Mouse (Mus musculus): Measurements from ENCODE around the gene Tmem238l. TPM values are rescaled to one million over a fixed set of nuclear protein-coding genes. Genes with fewer than 3 reads are reported as not detected.

Tmem238l gene
- polyA plus RNA-seq, 2 experiments, result not detected

DNA sequence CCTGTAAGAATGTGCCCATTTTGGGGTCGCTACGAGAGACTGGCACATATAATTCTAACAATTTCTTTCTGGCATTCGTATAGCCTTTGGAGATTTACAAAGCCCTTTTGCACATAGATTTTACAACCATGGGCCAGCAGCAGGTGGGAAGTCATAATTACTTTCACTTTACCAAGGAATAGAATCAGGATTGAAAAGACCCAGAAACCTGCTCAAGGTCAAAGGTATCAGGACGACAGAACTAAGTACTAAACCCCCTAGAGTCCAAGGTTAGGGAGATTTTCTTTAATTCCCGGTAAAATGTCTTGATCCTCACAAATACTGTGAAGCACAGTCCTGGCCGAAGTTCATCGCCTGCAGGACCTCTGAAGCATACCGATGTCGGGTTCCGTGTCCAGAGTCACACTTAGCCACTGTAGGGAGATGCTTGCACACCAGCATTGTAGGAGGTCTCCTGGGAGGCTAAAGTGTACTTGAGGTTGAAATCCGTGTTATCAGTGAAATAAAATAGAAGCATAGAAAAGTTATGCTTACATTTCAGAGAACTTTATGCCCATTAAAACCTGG lies 28.8 kb downstream of the Tmem238l start:
- Histone ChIP-seq H3K9ac (ENCODE audit: low read depth, low read length, severe bottlenecking) (peak overlapping the region; percentile 55), H3K4me2 (replicated peaks; ENCODE audit: low read depth, low read length, severe bottlenecking) (peak overlapping the region; percentile 79), H3K4me1 (ENCODE audit: control insufficient read depth, insufficient read depth, low read length) (peaks cover 19% of the 10 kb centered on the region), H3K27ac (replicated peaks; ENCODE audit: low read depth, low read length) (no peak overlapping the region), H3K27me3 (ENCODE audit: control insufficient read depth, insufficient read depth, low read length) (no peaks in the 10 kb centered on the region), H3K4me3 (replicated peaks; ENCODE audit: low read length) (peak overlapping the region; percentile 50), H3K36me3 (ENCODE audit: control insufficient read depth, insufficient read depth, low read length) (no peaks in the 10 kb centered on the region), H3K9me3 (ENCODE audit: control insufficient read depth, low read length) (no peaks in the 10 kb centered on the region)
- WGBS, result 24% methylated on average over 11 of the region's 11 CpGs
- ATAC-seq (ENCODE audit: low FRiP score, low read depth) (no peak), DNase-seq (ENCODE audit: low spot score) (no peak)
- TF ChIP-seq POLR2A (IDR thresholded peaks at IDR 0.05; ENCODE audit: borderline replicate concordance, extremely low read depth, insufficient read depth, insufficient read length), result no peak

DNA sequence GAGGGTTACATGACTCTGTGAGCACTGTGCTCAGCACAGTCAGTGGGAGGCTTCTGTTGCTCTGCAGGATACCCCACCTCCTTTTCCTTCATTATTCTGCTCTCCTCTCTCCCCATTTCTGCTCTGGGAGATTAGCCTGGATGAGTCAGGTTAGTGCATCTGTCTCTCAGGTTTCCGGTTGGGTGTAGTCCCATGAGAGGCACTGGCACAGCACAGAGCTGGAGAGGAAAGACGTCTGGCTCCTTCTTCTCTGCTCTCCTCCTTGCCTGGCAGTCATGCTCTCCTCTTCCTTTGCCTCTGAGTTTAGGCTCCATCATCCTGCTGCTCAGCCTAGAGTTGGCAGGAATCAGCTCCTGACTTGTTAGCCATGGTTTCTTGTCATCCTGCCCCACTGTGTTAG lies 35.7 kb downstream of the Tmem238l start:
- Histone ChIP-seq H3K9ac (ENCODE audit: low read depth, low read length, severe bottlenecking) (no peak overlapping the region), H3K9me3 (ENCODE audit: control insufficient read depth, low read length) (no peaks in the 10 kb centered on the region), H3K4me2 (replicated peaks; ENCODE audit: low read depth, low read length, severe bottlenecking) (no peak overlapping the region), H3K4me3 (replicated peaks; ENCODE audit: low read length) (no peak overlapping the region), H3K36me3 (ENCODE audit: control insufficient read depth, insufficient read depth, low read length) (no peaks in the 10 kb centered on the region), H3K4me1 (ENCODE audit: control insufficient read depth, insufficient read depth, low read length) (no peaks in the 10 kb centered on the region), H3K27ac (replicated peaks; ENCODE audit: low read depth, low read length) (no peak overlapping the region), H3K27me3 (ENCODE audit: control insufficient read depth, insufficient read depth, low read length) (no peaks in the 10 kb centered on the region)
- no peak for DNase-seq (ENCODE audit: low spot score)
- no peak for ATAC-seq (ENCODE audit: low FRiP score, low read depth)
- 67% methylated on average over 2 of the region's 2 CpGs for WGBS
- no peak for TF ChIP-seq POLR2A (IDR thresholded peaks at IDR 0.05; ENCODE audit: borderline replicate concordance, extremely low read depth, insufficient read depth, insufficient read length)

DNA sequence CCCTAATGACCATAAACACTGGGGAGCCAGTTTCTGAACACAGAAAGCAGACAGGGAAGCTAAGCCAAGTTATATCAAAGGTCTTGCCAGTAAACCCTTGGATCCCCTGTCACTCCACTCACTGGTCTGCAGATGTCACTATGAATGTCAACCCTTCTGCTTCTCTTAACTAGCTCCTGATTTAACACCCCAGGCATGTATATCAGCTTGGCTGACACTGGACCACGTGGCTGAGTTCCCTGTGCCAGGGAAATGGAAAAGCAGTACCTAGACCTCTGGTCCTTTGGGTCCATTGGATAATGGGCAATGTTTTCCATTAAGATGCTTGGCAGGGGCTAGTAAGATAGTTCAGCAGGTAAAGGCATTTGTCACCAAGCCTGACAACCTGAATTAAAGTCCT lies 37.2 kb downstream of the Tmem238l start:
- no peak overlapping the region for H3K4me2 ChIP-seq (replicated peaks; ENCODE audit: low read depth, low read length, severe bottlenecking)
- no peak overlapping the region for H3K27ac ChIP-seq (replicated peaks; ENCODE audit: low read depth, low read length)
- H3K4me1 ChIP-seq (ENCODE audit: control insufficient read depth, insufficient read depth, low read length), result no peaks in the 10 kb centered on the region
- H3K9ac ChIP-seq (ENCODE audit: low read depth, low read length, severe bottlenecking), result no peak overlapping the region
- H3K36me3 ChIP-seq (ENCODE audit: control insufficient read depth, insufficient read depth, low read length), result no peaks in the 10 kb centered on the region
- 18% methylated on average over 1 of the region's 1 CpGs for WGBS
- DNase-seq (ENCODE audit: low spot score) (no peak), ATAC-seq (ENCODE audit: low FRiP score, low read depth) (no peak)
- no peak for TF ChIP-seq POLR2A (IDR thresholded peaks at IDR 0.05; ENCODE audit: borderline replicate concordance, extremely low read depth, insufficient read depth, insufficient read length)
- H3K27me3 ChIP-seq (ENCODE audit: control insufficient read depth, insufficient read depth, low read length), result no peaks in the 10 kb centered on the region
- no peak overlapping the region for H3K4me3 ChIP-seq (replicated peaks; ENCODE audit: low read length)
- H3K9me3 ChIP-seq (ENCODE audit: control insufficient read depth, low read length), result no peaks in the 10 kb centered on the region

DNA sequence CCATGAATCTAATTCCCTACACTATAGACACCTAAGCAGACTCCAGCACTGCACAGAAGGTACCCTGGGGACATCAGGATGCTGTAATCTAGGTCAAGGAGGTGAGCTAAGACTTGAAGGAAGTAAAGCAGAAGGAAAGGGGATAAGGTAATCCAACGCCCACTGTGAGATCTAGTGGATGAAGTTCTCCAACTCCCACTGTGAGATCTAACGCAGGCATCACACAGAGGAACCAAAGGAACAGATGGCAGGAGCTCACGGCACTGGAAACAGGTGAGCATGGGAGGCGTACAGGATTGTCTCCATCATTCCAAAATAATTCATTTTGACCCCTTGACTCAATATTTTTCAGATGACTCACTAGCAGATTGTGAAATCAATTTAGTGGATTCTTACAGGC lies 40.0 kb downstream of the Tmem238l start:
- DNase-seq (ENCODE audit: low spot score) (no peak), ATAC-seq (ENCODE audit: low FRiP score, low read depth) (no peak)
- 74% methylated on average over 4 of the region's 4 CpGs for WGBS
- Histone ChIP-seq H3K4me3 (replicated peaks; ENCODE audit: low read length) (no peak overlapping the region), H3K4me1 (ENCODE audit: control insufficient read depth, insufficient read depth, low read length) (no peaks in the 10 kb centered on the region), H3K27ac (replicated peaks; ENCODE audit: low read depth, low read length) (no peak overlapping the region), H3K9ac (ENCODE audit: low read depth, low read length, severe bottlenecking) (no peak overlapping the region), H3K27me3 (ENCODE audit: control insufficient read depth, insufficient read depth, low read length) (no peaks in the 10 kb centered on the region), H3K4me2 (replicated peaks; ENCODE audit: low read depth, low read length, severe bottlenecking) (no peak overlapping the region), H3K9me3 (ENCODE audit: control insufficient read depth, low read length) (no peaks in the 10 kb centered on the region), H3K36me3 (ENCODE audit: control insufficient read depth, insufficient read depth, low read length) (no peaks in the 10 kb centered on the region)
- no peak for TF ChIP-seq POLR2A (IDR thresholded peaks at IDR 0.05; ENCODE audit: borderline replicate concordance, extremely low read depth, insufficient read depth, insufficient read length)

DNA sequence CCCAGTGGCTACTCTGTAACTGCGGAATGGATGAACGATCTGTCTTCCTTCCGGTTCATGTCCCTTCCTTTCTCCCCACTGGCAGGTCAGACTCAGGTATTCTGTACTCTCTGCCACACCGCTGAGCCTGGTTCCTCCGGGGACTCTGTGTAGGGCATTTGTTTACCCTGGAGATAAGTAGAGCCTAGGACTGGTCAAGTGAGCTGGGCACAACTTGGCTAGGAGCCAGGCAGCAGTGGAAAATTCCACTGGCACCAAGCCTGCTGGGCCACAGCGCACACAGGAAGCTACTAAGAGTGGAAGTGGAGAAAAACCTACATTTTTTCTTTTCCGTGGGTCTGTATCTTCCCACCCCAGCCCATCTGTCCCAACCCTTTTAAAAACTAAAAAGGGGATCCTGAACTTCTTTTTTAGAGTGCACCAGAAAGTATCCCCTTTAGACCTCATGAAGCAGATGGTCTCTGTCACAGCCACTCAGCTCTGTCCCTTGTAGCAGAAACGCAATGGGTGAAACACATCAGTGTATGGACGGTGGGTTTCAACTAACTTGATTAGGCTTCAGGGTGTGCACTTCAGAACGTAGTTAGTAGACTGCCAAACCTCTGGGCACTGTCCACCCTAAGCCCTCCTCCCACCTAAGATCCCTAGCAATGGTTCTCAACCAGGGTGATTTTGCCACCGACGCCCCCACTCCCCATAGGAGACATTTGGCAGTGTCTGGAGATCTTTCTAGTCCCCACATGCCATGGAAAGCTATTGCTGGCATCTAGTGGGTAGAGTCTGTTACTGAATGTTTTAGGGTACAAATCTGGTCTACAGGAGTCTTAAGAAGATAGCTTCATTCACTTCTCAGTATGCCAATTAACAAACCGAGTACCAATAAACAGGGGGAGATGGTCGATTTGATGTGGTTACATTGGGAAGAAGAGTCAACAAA lies 42.3 kb downstream of the Tmem238l start:
- 81% methylated on average over 14 of the region's 14 CpGs for WGBS
- H3K27me3 ChIP-seq (ENCODE audit: control insufficient read depth, insufficient read depth, low read length), result no peaks in the 10 kb centered on the region
- DNase-seq (ENCODE audit: low spot score) (no peak), ATAC-seq (ENCODE audit: low FRiP score, low read depth) (no peak)
- H3K9ac ChIP-seq (ENCODE audit: low read depth, low read length, severe bottlenecking), result no peak overlapping the region
- no peak overlapping the region for H3K4me3 ChIP-seq (replicated peaks; ENCODE audit: low read length)
- no peaks in the 10 kb centered on the region for H3K9me3 ChIP-seq (ENCODE audit: control insufficient read depth, low read length)
- H3K4me2 ChIP-seq (replicated peaks; ENCODE audit: low read depth, low read length, severe bottlenecking), result no peak overlapping the region
- H3K4me1 ChIP-seq (ENCODE audit: control insufficient read depth, insufficient read depth, low read length), result no peaks in the 10 kb centered on the region
- H3K36me3 ChIP-seq (ENCODE audit: control insufficient read depth, insufficient read depth, low read length), result no peaks in the 10 kb centered on the region
- no peak for TF ChIP-seq POLR2A (IDR thresholded peaks at IDR 0.05; ENCODE audit: borderline replicate concordance, extremely low read depth, insufficient read depth, insufficient read length)
- no peak overlapping the region for H3K27ac ChIP-seq (replicated peaks; ENCODE audit: low read depth, low read length)

All from limb, embryonic 14.5 days (tissue).